Mouse (Mus musculus): Measurements from ENCODE around the gene Hoxb4.

The Hoxb4 gene

GRCm38 (mm10) chr11:96313806-96314428, 4.2 kb upstream of the Hoxb4 start:
- no peak for ATAC-seq (ENCODE audit: low TSS enrichment)

- ATAC-seq (ENCODE audit: low TSS enrichment) = no peak
Measured at GRCm38 (mm10) chr11:96314671-96315343, 3.3 kb upstream of the Hoxb4 start.

GRCm38 (mm10) chr11:96315344-96315681, 2.8 kb upstream of the Hoxb4 start:
- ATAC-seq (ENCODE audit: low TSS enrichment) = no peak

GRCm38 (mm10) chr11:96316696-96317607, 1.1 kb upstream of the Hoxb4 start:
- ATAC-seq (ENCODE audit: low TSS enrichment) = no peak

GRCm38 (mm10) chr11:96318368-96319070, 452 bp downstream of the Hoxb4 start:
- no peak for ATAC-seq (ENCODE audit: low TSS enrichment)

- no peak for ATAC-seq (ENCODE audit: low TSS enrichment)
Measured at GRCm38 (mm10) chr11:96319071-96319902, 1.2 kb downstream of the Hoxb4 start.

- ATAC-seq (ENCODE audit: low TSS enrichment) = no peak
Measured at GRCm38 (mm10) chr11:96319910-96320309, 1.8 kb downstream of the Hoxb4 start.

GRCm38 (mm10) chr11:96320688-96321087, 2.6 kb downstream of the Hoxb4 start:
- no peak for ATAC-seq (ENCODE audit: low TSS enrichment)

GRCm38 (mm10) chr11:96321846-96322245, 3.8 kb downstream of the Hoxb4 start:
- no peak for ATAC-seq (ENCODE audit: low TSS enrichment)

GRCm38 (mm10) chr11:96322738-96323137, 4.7 kb downstream of the Hoxb4 start:
- ATAC-seq (ENCODE audit: low TSS enrichment) = no peak

- no peak for ATAC-seq (ENCODE audit: low TSS enrichment)
Measured at GRCm38 (mm10) chr11:96323154-96323553, 5.1 kb downstream of the Hoxb4 start, which contains the start of gene Hoxb3. TSS of gene Hoxb3 (plus strand) at chr11:96323326.

GRCm38 (mm10) chr11:96324125-96324524, 6.1 kb downstream of the Hoxb4 start:
- no peak for ATAC-seq (ENCODE audit: low TSS enrichment)

GRCm38 (mm10) chr11:96324965-96325364, 6.9 kb downstream of the Hoxb4 start:
- no peak for ATAC-seq (ENCODE audit: low TSS enrichment)

GRCm38 (mm10) chr11:96325747-96326212, 7.7 kb downstream of the Hoxb4 start:
- ATAC-seq (ENCODE audit: low TSS enrichment) = no peak

GRCm38 (mm10) chr11:96326705-96327104, 8.6 kb downstream of the Hoxb4 start:
- no peak for ATAC-seq (ENCODE audit: low TSS enrichment)

GRCm38 (mm10) chr11:96327122-96327521, 9.1 kb downstream of the Hoxb4 start:
- ATAC-seq (ENCODE audit: low TSS enrichment) = no peak

GRCm38 (mm10) chr11:96327750-96328149, 9.7 kb downstream of the Hoxb4 start:
- ATAC-seq (ENCODE audit: low TSS enrichment) = no peak

GRCm38 (mm10) chr11:96328605-96329004, 10.5 kb downstream of the Hoxb4 start:
- no peak for ATAC-seq (ENCODE audit: low TSS enrichment)

- no peak for ATAC-seq (ENCODE audit: low TSS enrichment)
Measured at GRCm38 (mm10) chr11:96332105-96332504, 14.0 kb downstream of the Hoxb4 start.

GRCm38 (mm10) chr11:96332618-96333032, 14.6 kb downstream of the Hoxb4 start:
- ATAC-seq (ENCODE audit: low TSS enrichment) = no peak
